Mouse (Mus musculus) cerebellum, adult 2 months (tissue): ENCODE data around the gene St6galnac3.

Experiments used
- CTCF ChIP-seq: fragments of 200-500 bp; IDR thresholded peaks from 2 replicates; pipeline ENCODE4 v1.5.1; 2011; ENCODE audit warnings: low read depth, mild to moderate bottlenecking, control low read depth, low read length, moderate library complexity, borderline replicate concordance; ENCODE audit not compliant: insufficient read depth
- POLR2A ChIP-seq: fragments of 200-500 bp; IDR thresholded peaks from 2 replicates; pipeline ENCODE4 v1.6.1; 2011; ENCODE audit warnings: low read length, control low read depth, borderline replicate concordance; ENCODE audit not compliant: insufficient read depth

- no peak for TF ChIP-seq CTCF
- no peak for TF ChIP-seq POLR2A
These were observed 249.1 kb downstream of the St6galnac3 start for GRCm38 (mm10) chr3:153475919-153476318.
